Mouse (Mus musculus) mouse embryonic stem cell (cell line): Measurements from ENCODE around the gene Prss41.
"Not testable (repeated sequence)": the region's sequence is repeated elsewhere in the genome, so short reads cannot be mapped to it uniquely, and the experiment has no call there.

ENCODE experiments used
- in situ Hi-C, 2 experiments: fragments of 300-500 bp; cut with MboI; formaldehyde crosslinking; loops; 1 replicate in 1 of 2; 3 replicates in 1 of 2; pipeline ENCODE4 v1.14.3; 2019 to 2020; ENCODE audit warnings: low sequenced_read_pairs in 2 of 2, low pct_unique_long_range_greater_than_20kb in 1 of 2, mixed read lengths in 1 of 2; ENCODE audit not compliant: unreplicated experiment in 1 of 2

Gene Prss41

DNA sequence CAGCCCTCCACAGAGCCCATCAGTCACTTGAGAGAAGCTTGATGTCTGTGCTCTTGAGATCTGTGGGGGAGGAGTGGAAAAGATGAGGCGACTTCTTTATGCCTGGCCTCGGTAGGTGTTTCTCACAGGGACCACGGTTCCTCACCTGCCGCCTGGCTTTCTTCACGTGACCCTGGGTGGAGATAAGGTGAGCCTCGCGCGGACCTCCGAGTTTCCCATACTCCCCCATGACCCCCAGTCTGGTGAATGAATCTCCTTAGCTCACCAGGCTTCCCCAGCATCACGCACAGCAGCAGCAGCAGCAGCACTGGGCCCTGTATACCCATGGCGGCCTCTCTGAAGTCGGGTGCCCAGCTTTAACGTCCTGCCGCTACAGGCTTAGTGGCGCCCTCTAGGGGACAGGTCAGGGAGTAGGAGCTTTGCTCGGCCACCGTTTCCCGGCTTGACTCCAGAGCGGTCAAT, at the start of gene Prss41, which contains the start of gene Prss32:
Prss41 (minus strand) TSS at position 361 of the 462 bp plus-strand sequence.
Prss32 (plus strand) TSS at position 44 of the 462 bp plus-strand sequence.
- in situ Hi-C loops, result no loop called here

DNA sequence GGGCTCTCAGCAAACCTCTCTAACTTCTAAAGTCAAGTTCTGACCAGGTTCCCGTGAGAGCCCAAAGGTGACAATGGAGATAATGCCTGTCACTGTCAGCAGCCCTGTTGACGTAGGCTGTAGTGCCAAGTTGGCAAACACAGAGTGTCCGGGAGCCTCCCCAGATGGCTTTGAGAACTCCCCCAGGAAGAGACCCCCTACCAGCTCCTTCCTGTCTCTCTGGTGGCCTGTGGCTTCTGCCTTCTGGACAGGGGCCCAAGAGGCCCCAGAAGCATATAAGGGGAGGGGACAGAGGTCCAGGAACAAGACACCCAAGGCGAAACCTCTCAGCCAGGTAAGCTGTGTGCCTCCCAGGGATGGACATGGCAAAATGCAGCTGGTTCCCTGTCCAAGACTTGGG, 36.6 kb upstream of the Prss41 start, which contains the start of the genes Dcpp1 and Dcpp2:
Dcpp1 (plus strand) TSS at position 301 of the 400 bp plus-strand sequence.
Dcpp2 (plus strand) TSS at position 305 of the 400 bp plus-strand sequence.
- in situ Hi-C loops, result not testable (repeated sequence)

DNA sequence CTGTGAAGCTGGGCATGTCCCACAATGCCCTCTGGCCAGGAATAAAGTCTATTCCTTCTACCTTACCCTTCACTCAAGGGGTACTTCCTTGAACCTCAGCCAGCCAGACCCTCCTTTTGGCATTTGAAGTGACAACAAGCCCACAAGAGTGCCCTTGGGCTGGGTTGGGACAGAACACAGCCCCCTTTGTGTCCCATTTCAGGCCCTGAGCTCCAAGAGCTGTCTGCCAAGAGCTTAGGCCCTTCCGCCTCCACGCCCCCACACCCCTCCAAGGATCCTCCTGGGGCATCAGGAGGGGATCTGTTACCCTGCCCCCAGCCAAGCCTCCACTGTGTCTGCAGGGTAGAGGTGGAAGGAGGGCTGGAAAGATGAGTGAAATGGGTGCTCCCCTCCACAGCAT, 33.2 kb upstream of the Prss41 start:
- in situ Hi-C loops, result no loop called here

DNA sequence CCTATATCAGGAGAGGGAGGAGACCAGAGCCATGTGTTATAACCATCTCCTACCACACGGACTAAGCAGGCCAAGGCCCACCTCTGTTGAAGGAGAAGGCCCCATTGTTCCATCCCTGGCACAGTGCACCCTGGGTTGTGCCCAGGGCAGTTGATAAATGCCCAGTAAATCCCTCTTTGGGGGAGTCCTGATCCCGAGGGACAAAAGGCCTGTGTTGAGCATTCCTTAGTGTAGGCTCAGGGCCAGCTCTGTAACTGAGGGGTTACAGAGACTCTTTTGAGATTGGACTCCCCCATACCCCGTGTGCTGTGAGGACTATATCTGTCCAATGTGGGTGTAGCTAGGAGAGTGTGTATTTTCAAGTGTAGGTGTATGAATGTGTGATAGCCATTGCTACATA, 32.8 kb upstream of the Prss41 start:
- in situ Hi-C loops, result no loop called here

DNA sequence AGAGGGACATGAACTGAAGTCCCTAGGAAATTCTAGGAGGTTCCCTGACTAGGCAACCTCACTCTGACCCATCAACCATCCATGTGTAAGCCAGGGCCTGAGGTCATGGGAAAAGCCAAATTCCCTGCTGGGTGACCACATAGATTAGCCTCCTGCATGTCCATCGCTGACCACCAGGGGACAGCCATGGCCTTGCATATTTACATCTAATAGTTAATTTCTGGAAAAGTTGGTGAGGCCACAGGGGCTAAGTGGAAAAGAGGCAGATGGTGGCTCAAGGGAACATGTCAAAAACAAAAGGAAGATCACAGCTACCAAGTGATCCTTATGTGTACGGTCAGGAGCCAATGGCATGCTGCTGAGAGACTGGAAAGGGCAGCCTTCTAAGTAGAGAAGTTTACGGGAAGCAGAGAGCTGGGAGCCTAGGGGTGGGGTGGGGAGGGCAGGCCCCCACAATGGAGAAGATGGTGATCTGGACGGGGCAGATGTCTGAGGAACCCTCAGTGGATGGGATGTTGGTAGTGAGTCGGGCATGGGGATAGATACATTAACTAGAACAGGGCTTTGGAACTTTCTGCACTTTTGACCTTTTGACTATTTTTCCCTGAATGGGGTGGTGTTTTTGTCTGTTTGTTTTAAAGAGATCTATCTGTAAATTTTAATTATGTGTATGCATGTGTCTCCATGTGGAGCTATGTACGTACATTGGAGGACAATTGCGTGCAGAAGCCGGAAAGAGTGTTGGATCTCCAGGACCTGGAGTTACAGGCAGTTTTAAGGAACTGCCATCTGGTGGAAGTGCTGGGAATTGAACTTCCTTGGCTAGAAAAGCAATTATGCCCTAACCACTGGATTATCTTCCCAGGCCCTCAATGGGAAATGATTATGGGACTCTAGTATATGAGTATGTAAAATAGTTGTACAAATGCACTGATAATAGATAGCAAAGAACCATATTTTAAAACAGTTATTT, 30.2 kb upstream of the Prss41 start:
- in situ Hi-C loops, result loop anchor here in 1 of 2 experiments (25.0 kb wide), 1 partner anchor 413 kb away; no protein-coding TSS in a partner anchor

DNA sequence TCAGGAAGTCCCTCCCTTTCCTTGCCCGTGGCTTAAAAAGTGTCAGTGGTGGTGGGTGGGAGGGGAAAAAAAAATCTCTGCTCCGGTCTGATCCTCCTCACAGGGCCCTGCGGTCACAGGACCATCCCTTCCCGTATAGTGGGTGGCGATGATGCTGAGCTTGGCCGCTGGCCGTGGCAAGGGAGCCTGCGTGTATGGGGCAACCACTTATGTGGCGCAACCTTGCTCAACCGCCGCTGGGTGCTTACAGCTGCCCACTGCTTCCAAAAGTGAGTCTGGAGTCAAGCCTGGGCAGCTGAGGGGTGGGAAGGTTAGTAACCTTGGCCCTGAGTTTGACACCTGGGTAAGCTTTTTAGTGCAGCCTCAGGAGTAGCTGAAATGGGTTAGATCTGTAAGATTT, 24.5 kb upstream of the Prss41 start:
- in situ Hi-C loops, result loop anchor here in 1 of 2 experiments (25.0 kb wide), 1 partner anchor 419 kb away; no protein-coding TSS in a partner anchor

DNA sequence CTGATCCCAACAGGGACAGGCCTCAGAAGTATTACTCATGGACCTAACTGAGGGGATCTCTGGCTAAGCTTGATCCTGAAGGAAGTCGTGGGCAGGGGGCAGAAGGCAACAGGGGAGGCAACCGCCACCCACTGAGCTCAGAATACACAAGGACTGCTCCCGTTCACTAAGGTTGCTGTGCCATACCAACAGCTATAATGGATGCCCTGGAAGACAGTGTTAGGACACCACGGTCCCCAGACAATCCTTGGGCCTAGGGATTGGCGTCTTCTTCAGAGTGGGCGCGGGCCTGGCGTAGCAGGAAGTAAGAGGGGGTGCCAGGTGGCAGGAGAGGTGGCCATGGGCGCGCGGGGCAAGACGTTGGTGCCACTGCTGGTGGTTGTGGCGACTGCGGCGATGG, 23.8 kb upstream of the Prss41 start, which contains the start of gene Prss21:
Prss21 (plus strand) TSS at position 301 of the 400 bp plus-strand sequence.
- in situ Hi-C loops, result loop anchor here in 1 of 2 experiments (25.0 kb wide), 1 partner anchor 420 kb away; no protein-coding TSS in a partner anchor

DNA sequence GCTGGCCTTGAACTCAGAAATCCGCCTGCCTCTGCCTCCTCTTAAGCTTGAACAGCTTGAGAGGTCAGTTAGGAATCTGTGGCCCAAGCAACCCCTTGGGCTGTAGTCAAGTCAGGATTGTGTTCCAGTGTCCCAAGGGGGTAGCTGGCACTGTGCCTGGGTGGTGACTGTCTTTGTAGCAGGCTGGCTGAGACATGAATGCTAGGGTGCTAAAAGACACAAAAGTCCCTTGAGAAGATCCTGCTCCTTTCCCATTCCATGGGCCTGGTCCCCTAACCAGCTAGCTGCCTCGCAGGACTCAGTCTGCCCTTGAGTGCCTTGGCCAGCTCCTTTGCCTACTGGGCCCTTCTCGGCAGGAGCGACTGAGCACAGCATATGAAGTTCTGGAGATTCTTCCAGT, 19.0 kb upstream of the Prss41 start:
- in situ Hi-C loops, result loop anchor here in 1 of 2 experiments (25.0 kb wide), 1 partner anchor 424 kb away; no protein-coding TSS in a partner anchor

DNA sequence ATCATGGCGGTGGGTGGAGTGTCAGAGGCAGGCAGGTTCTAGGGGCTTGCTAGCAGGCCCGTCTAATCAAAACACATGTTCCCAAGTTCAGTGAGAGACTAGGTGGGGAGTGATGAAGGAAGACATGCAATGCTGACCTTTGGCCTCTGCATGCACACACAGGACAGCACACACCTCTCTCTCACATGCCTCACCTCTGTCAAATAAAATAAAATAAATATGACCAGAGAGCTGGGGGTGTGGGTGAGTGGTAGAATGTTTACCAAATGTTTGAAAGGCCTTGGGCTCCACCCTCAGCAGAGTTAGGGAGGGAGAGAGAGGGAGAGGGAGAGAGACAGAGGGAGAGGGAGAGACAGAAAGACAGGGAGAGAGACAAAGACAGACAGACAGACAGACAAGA, 13.9 kb upstream of the Prss41 start:
- in situ Hi-C loops, result loop anchor here (5.0 to 25.0 kb wide), 3 partner anchors 99 to 429 kb away; partner anchors contain the start of gene Sbpl (in 1 of the 2)

DNA sequence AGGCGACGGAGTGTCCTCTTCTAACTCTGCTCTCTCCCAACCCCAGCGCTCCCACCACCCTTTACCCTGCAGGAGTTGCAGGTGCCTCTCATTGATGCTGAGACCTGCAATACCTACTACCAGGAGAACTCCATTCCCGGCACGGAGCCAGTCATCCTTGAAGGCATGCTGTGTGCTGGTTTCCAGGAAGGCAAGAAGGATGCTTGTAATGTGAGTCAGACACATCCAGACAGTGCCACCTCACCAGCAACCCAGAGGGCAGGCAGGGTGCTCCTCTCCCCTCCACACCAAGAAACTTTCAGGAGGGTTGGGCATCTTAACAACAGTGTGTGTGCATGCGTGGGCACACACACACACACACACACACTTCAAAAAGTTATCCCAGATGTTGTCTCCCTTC, 13.2 kb upstream of the Prss41 start:
- in situ Hi-C loops, result loop anchor here (5.0 to 25.0 kb wide), 3 partner anchors 100 to 430 kb away; partner anchors contain the start of gene Sbpl (in 1 of the 2)

DNA sequence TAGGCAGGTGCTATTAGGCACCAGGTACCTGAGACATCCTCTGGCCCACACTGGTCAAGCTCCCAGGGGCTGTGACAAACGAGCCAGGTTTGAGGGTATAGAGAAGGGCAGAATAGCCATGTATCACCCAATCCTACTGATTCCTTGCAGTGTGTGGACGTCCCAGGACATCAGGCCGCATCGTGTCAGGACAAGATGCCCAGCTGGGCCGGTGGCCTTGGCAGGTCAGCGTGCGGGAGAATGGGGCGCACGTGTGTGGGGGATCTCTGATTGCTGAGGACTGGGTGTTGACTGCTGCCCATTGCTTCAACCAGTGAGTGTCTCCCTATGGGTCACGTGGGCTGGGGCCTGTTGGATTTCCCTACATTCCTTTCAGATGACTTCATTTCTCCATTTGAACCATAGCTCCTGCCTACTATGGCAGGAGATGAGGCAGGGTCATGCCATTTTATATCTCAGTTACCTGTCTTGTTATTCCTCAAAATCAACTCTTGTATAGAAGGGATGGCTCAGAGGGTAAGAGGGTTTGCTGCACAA, 10.3 kb upstream of the Prss41 start:
- in situ Hi-C loops, result loop anchor here in 1 of 2 experiments (25.0 kb wide), 1 partner anchor 433 kb away; no protein-coding TSS in a partner anchor

DNA sequence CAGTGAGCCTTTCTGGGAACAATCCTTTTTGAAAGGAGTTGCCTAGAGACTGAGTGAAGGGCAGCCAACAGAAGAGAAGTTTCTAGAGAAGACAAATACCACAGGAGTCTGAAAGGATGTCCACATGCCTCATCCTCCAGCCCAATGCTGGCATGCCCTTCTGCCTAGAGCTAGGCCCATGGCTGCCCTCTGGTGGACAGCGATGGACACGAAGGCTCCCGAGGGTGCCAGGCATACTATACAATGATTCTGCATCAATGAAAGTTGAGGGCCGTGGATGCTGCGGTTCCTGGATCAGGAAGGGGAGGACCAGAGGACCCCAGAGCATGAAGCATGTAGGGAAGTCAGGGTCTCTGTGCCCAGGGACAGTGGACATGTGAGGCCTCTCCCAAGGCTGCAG, 9.3 kb upstream of the Prss41 start:
- in situ Hi-C loops, result loop anchor here in 1 of 2 experiments (25.0 kb wide), 1 partner anchor 434 kb away; no protein-coding TSS in a partner anchor

DNA sequence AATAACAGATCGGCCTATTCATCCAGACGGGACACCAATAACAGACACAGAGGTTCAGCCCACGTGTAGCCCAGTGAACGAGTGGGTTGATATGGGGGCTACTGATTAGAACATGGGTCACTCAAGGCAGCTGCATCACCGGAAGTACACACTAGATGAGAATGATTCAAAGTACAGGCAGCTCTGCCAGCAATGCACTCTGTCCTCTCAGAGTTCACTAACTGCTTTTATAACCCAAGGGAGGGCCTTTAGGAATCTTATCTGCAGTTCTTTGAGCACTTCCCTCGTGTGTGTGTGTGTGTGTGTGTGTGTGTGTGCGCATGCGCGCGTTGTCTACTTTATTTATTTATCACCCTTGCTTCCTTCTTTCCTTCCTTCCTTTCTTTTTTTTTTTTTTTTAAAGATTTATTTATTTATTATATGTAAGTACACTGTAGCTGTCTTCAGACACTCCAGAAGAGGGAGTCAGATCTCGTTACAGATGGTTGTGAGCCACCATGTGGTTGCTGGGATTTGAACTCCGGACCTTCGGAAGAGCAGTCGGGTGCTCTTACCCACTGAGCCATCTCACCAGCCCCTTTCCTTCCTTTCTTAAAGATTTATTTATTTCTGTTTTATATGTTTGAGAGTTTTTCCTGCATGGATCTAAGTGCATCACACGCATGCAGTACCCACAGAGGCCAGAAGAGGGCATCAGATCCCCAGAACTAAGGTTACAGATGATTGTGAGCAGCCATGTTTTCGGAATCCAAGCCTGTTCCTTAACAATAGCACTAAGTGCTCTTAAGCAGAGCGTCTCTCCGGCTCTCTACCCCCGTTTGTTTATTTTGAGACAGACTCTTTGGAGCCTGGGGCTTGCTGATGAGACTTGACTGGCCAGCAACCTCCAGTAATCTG, 7.1 kb upstream of the Prss41 start:
- in situ Hi-C loops, result loop anchor here in 1 of 2 experiments (25.0 kb wide), 1 partner anchor 436 kb away; no protein-coding TSS in a partner anchor

DNA sequence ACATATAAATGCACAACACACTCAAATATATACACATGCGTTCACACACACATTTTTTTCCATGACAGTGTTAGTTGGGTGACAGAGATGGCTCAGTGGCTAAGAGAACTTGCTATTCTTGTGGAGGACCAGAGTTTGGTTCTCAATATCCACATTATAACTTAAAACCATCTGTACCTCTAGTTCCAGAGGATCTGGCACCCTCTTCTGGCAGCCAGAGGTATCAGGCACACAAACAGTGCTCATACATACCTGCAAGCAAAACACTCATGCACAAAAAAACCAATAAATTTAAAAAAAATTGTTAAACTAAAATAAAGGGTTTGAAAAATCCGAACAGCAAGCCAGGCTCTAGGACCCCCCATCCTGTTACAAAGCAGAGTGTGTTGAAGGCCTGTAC, 6.1 kb upstream of the Prss41 start:
- in situ Hi-C loops, result loop anchor here in 1 of 2 experiments (25.0 kb wide), 1 partner anchor 437 kb away; no protein-coding TSS in a partner anchor

DNA sequence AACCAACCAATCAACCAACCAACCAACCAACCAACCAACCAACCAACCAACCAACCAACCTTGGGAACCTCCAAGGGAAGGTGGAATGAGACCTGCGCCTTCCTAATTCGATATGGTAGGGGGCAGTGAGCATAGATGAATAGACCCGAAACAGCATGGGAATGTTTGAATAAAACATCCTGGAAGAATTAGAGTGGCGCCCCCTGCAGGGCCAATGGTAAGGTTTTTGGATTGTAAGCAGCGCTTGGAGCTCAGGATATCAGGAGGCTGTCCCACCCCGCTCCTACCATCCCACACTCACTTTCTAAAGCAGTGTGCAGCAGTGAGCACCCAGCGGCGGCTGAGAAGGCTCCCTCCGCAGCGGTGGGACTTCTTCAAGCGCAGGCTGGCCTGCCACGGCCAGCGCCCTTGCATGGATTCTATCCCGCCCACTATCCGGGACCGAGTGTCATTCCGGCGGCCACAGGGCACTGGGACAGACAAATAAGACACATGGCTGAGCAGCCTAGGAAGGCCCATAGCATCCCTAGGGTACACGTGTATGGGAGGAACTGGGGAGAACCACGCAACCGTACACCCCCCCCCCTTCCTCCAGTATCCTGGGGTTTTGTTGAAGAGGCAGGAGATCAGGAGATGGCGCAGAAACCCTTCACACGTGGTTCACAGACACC, 696 bp downstream of the Prss41 start:
- in situ Hi-C loops, result no loop called here

DNA sequence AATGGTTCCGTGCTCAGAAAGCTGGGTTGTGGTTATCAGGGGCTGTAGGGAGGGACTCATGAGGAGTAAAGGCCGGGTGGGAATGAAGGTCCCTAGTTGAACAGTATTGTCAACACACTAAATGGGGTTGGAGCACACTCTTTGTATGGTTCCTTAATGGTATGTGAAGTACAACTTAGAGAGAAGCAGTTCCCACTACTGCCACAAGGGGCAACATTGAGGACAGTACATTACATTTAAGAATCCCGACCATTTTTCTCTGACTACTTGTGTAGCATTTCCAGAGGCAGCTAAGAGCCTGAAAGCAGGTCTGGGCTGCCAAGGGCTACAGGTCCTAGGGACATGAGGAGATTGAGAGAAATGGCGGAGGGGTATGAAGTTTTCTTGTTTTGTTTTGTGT, 2.8 kb downstream of the Prss41 start:
- in situ Hi-C loops, result no loop called here

DNA sequence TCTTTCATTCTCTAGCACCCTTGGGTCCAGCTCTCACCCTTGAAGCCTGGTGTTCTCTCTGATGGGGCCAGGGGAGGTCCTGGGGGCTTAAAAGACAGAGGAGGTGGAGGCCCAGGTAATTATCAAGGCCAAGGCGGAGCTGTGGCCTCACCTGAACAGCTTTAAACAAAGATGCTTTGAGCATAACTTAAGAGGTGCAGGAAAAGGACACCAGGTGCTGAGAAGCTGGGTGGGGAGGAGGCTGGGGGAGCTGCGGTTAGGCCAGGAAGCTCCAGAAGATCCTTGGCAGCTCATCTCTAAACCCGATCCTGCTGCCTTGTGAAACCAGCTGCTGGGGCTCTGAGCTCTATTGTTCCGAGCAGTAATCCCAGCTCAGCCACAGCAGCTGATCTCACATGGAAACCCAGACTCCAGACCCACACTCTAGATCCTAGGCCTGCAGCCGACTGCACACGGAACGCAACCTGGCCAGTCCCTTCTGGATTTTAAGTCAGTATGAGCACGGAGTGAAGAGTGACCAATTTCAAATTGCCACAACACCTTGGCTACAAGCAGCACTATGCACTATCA, 7.9 kb downstream of the Prss41 start, which contains the start of gene Prss33:
Prss33 (minus strand) TSS at position 51 of the 570 bp plus-strand sequence.
- in situ Hi-C loops, result loop anchor here in 1 of 2 experiments (5.0 kb wide), 1 partner anchor 54 kb away; no protein-coding TSS in a partner anchor
